Comparison of ENCODE assay signal across 9 mouse cellular contexts in the genomic region with DNA sequence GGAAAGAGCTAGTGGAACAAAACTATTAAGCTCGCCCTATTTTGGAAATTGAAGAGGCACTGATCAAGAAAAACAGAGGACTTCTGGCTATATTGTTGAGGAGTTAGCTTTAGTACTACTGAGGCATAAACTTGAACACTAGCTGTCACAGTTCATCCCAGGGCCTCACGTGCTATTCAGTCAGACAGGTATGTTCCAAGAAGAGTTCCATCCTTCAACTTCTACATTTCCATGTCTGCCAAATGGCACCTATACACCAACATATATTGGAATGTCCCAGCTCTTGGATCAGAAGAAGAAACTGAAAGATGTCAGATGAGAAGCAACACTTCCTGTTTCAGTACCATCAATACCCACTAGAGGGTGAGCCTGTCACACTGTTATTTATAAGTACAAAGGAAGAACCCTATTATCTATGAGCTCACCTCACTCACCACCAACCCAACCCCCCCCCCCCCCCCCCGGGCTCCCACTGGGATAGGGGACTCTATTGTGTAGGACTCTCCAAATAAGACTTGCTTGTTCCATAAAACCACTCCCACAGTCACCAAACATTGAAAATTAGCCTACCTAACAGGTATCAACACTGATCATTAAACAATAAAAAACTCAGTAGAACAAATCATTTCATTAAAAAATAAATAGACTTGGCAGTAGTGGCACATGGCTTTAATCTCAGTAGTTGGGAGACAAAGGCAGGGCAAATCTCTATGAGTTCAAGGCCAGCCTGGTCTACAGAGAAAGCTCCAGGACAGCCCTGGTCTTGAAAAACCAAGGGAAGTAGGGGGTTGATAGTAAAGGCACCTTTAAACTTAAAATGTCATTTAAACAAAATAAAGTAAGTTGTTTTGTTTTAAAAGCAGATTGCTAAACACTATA. TPM values are rescaled to one million over a fixed set of nuclear protein-coding genes. Genes with fewer than 3 reads are reported as not detected.
DNase-seq lines count a peak whose midpoint lies in the region; ATAC-seq and TF ChIP-seq lines count a peak whose summit lies in the region.
"Had no signal": no experiment of that assay in that cellular context is flagged by ENCODE, and none has a peak within 500 bp of the region (broad histone marks: within the 10 kb centered on the region; RNA-seq: fewer than 3 reads in every experiment).

No protein-coding gene starts in this region.

- H3K4me1 ChIP-seq in embryonic facial prominence, embryonic 10.5 days: no peaks in the 10 kb centered on the region
- H3K4me1 ChIP-seq in hindbrain, embryonic 12.5 days: no peaks in the 10 kb centered on the region
- H3K4me1 ChIP-seq in liver, postnatal 0 days (ENCODE audit: insufficient read depth): peaks cover 5% of the 10 kb centered on the region

- WGBS in embryonic facial prominence, embryonic 10.5 days: 83% methylated on average over 3 of the region's 3 CpGs
- 74% methylated on average over 3 of the region's 3 CpGs for WGBS in hindbrain, embryonic 12.5 days
- WGBS in liver, postnatal 0 days (ENCODE audit: insufficient replicate concordance): 44% methylated on average over 3 of the region's 3 CpGs

- no peaks in the 10 kb centered on the region for H3K9me3 ChIP-seq in embryonic facial prominence, embryonic 10.5 days
- no peaks in the 10 kb centered on the region for H3K9me3 ChIP-seq in hindbrain, embryonic 12.5 days (replicated peaks)
- no peaks in the 10 kb centered on the region for H3K9me3 ChIP-seq in liver, postnatal 0 days (ENCODE audit: low read length)

- peak; percentile 75 for DNase-seq in layer of hippocampus, adult 11-12 months (ENCODE audit: low spot score)
- DNase-seq in layer of hippocampus, postnatal 36 days: no peak
- DNase-seq in R1 (ENCODE audit: low read depth, low spot score): peak; percentile 69
- DNase-seq in embryonic facial prominence, embryonic 10.5 days (ENCODE audit: low spot score): peak; percentile 20
- peak; percentile 41 for DNase-seq in liver, postnatal 0 days
- peak; percentile 41 for DNase-seq in retina, adult 2 months (ENCODE audit: low read depth, low spot score)
- DNase-seq in adrenal gland, adult 18-20 months (ENCODE audit: low spot score in 2 of 2): no peak

- peak; percentile 83 for TF ChIP-seq CTCF in liver, postnatal 0 days (IDR thresholded peaks at IDR 0.05; ENCODE audit: low read depth)

- H3K36me3 ChIP-seq in embryonic facial prominence, embryonic 10.5 days (replicated peaks): peaks cover 98% of the 10 kb centered on the region
- peaks cover 61% of the 10 kb centered on the region for H3K36me3 ChIP-seq in hindbrain, embryonic 12.5 days
- peaks cover 42% of the 10 kb centered on the region for H3K36me3 ChIP-seq in liver, postnatal 0 days (replicated peaks; ENCODE audit: insufficient read depth, low read length)

- ATAC-seq in hindbrain, embryonic 12.5 days (ENCODE audit: low FRiP score): peak; percentile 78
- ATAC-seq in liver, postnatal 0 days: peak; percentile 73

- H3K27me3 ChIP-seq in embryonic facial prominence, embryonic 10.5 days (replicated peaks; ENCODE audit: low read depth, poor library complexity, severe bottlenecking): no peaks in the 10 kb centered on the region
- no peaks in the 10 kb centered on the region for H3K27me3 ChIP-seq in hindbrain, embryonic 12.5 days
- H3K27me3 ChIP-seq in liver, postnatal 0 days (ENCODE audit: insufficient read depth, low read length): no peaks in the 10 kb centered on the region

- H3K27ac ChIP-seq in embryonic facial prominence, embryonic 10.5 days (replicated peaks): no peak overlapping the region
- H3K27ac ChIP-seq in hindbrain, embryonic 12.5 days: no peak overlapping the region
- no peak overlapping the region for H3K27ac ChIP-seq in liver, postnatal 0 days (ENCODE audit: low read depth)

- H3K9ac ChIP-seq in hindbrain, embryonic 12.5 days: no peak overlapping the region
- H3K9ac ChIP-seq in liver, postnatal 0 days (replicated peaks): no peak overlapping the region

- TF ChIP-seq EP300 in liver, postnatal 0 days (IDR thresholded peaks at IDR 0.05; ENCODE audit: low read depth): no peak

- H3K4me2 ChIP-seq in hindbrain, embryonic 12.5 days (replicated peaks): no peak overlapping the region
- H3K4me2 ChIP-seq in liver, postnatal 0 days (ENCODE audit: low read depth, low read length): no peak overlapping the region

- no peak overlapping the region for H3K4me3 ChIP-seq in embryonic facial prominence, embryonic 10.5 days
- H3K4me3 ChIP-seq in hindbrain, embryonic 12.5 days: no peak overlapping the region
- no peak overlapping the region for H3K4me3 ChIP-seq in liver, postnatal 0 days (ENCODE audit: low read depth, low read length)

RNA-seq across cellular contexts. Expression of a gene that starts 32.7 kb away (rescaled TPM):
- 10 to 100 TPM; 50.8 to 53.1 TPM for total RNA-seq in layer of hippocampus, postnatal 36 days (2021)
- 43.3 and 44.3 TPM in 2 replicates for polyA plus RNA-seq in embryonic facial prominence, embryonic 10.5 days (2016; fragmentation: Nextera tagmentation; extraction: Ambion mirVana)
- polyA plus RNA-seq in hindbrain, embryonic 12.5 days (2016; fragmentation: Nextera tagmentation; extraction: Ambion mirVana): 52.8 and 62.7 TPM in 2 replicates
- 9.0 and 9.5 TPM in 2 replicates for polyA plus RNA-seq in liver, postnatal 0 days (2015; fragmentation: Nextera tagmentation; extraction: Ambion mirVana)
- 100 to 1,000 TPM; 123 to 129 TPM for total RNA-seq in adrenal gland, adult 18-20 months (2021)

RNA-seq across cellular contexts. Expression of a gene that starts 41.0 kb away (rescaled TPM):
- not detected for total RNA-seq in layer of hippocampus, postnatal 36 days (2021)
- polyA plus RNA-seq in embryonic facial prominence, embryonic 10.5 days (2016; fragmentation: Nextera tagmentation; extraction: Ambion mirVana): 0.14 and 0.41 TPM in 2 replicates
- 0.32 and 0.48 TPM in 2 replicates for polyA plus RNA-seq in hindbrain, embryonic 12.5 days (2016; fragmentation: Nextera tagmentation; extraction: Ambion mirVana)
- not detected in 2 replicates for polyA plus RNA-seq in liver, postnatal 0 days (2015; fragmentation: Nextera tagmentation; extraction: Ambion mirVana)
- total RNA-seq in adrenal gland, adult 18-20 months (2021): under 1 TPM in 1 of 2 experiments, not detected in 1; 0.10 TPM
- total RNA-seq: layer of hippocampus, postnatal 25 days had no signal

RNA-seq across cellular contexts. Expression of a gene that starts 52.7 kb away (rescaled TPM):
- total RNA-seq in layer of hippocampus, postnatal 36 days (2021): 10 to 100 TPM; 26.7 to 28.3 TPM
- 505 and 520 TPM in 2 replicates for polyA plus RNA-seq in embryonic facial prominence, embryonic 10.5 days (2016; fragmentation: Nextera tagmentation; extraction: Ambion mirVana)
- 281 and 304 TPM in 2 replicates for polyA plus RNA-seq in hindbrain, embryonic 12.5 days (2016; fragmentation: Nextera tagmentation; extraction: Ambion mirVana)
- 53.6 and 57.6 TPM in 2 replicates for polyA plus RNA-seq in liver, postnatal 0 days (2015; fragmentation: Nextera tagmentation; extraction: Ambion mirVana)
- total RNA-seq in adrenal gland, adult 18-20 months (2021): 10 to 100 TPM; 21.9 to 28.8 TPM

RNA-seq across cellular contexts. Expression of a gene that starts 60.0 kb away (rescaled TPM):
- total RNA-seq in layer of hippocampus, postnatal 36 days (2021): 1 to 10 TPM; 3.8 to 3.9 TPM
- not detected in 2 replicates for polyA plus RNA-seq in embryonic facial prominence, embryonic 10.5 days (2016; fragmentation: Nextera tagmentation; extraction: Ambion mirVana)
- not detected in 2 replicates for polyA plus RNA-seq in hindbrain, embryonic 12.5 days (2016; fragmentation: Nextera tagmentation; extraction: Ambion mirVana)
- polyA plus RNA-seq in liver, postnatal 0 days (2015; fragmentation: Nextera tagmentation; extraction: Ambion mirVana): not detected in 2 replicates
- not detected for total RNA-seq in adrenal gland, adult 18-20 months (2021)

Comparison
In these comparisons a context has a peak if more than half of its experiments do, and no peak if none do; other contexts are left out.
1. DNase-seq: peak in layer of hippocampus, adult 11-12 months (single experiment), R1 (single experiment), embryonic facial prominence, embryonic 10.5 days (single experiment), liver, postnatal 0 days (single experiment) and retina, adult 2 months (single experiment); none in layer of hippocampus, postnatal 36 days (0 of 2) and adrenal gland, adult 18-20 months (0 of 2).